Mouse (Mus musculus): ENCODE results near the gene Tnfrsf12a.

The Tnfrsf12a gene

GRCm38 (mm10) chr17:23677236-23677679 is at the start of gene Tnfrsf12a:
TSS of gene Tnfrsf12a (minus strand) at chr17:23677468.
- peak; percentile 63 for DNase-seq (ENCODE audit: low read depth, low spot score)

GRCm38 (mm10) chr17:23726758-23727142 is 49.5 kb upstream of the Tnfrsf12a start:
- DNase-seq (ENCODE audit: low read depth, low spot score) = peak; percentile 71

GRCm38 (mm10) chr17:23725999-23726757 is 48.9 kb upstream of the Tnfrsf12a start, which contains the start of gene Pkmyt1:
TSS of gene Pkmyt1 (plus strand) at chr17:23726336.
- peak; percentile 89 for DNase-seq (ENCODE audit: low read depth, low spot score)

DNA sequence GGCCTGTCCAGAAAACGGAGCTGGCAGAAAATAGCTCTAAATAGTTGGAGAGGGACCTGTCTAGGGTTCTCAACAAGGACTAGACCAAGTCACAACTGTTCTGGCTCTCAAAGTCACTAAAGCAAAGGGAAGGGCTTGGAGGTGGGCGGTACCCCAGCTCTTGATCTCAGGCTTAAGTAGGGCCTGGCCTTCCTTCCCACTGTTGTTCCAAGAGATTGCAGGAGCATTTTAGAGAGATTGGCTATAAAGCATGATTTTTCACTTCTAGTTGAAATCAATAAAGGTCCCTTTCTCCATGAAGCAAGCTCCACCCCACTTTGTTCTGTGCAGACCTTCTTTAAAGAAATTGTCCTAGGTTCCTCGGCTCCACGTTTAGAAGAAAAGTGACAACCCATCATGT is 48.2 kb upstream of the Tnfrsf12a start:
- no peak for DNase-seq (ENCODE audit: low read depth, low spot score)

GRCm38 (mm10) chr17:23722376-23723125 is 45.3 kb upstream of the Tnfrsf12a start, which contains the start of gene 1520401A03Rik:
TSS of gene 1520401A03Rik (minus strand) at chr17:23722783.
- DNase-seq (ENCODE audit: low read depth, low spot score) = no peak

- no peak for DNase-seq (ENCODE audit: low read depth, low spot score)
Measured at GRCm38 (mm10) chr17:23721886-23722285, 44.6 kb upstream of the Tnfrsf12a start.

DNA sequence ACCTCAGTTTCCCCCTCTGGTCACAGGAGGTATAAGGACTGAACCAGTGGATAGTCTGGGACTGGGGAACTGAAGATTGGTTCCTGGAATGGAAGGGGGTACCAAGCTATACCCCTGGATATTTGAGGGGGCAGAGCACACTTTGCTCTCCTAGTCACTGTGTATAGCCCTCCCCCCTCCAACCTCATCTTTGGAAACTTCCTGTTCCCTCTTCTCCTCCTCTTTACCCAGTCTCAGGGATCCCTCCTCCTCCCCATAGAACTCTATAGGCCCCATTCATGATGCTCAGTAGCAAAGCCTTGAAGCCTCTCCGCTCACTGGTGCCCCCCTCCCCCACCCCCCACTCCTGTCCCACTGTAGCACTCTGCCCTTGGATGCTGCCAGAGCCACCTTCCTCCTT is 42.2 kb upstream of the Tnfrsf12a start:
- no peak for DNase-seq (ENCODE audit: low read depth, low spot score)

DNA sequence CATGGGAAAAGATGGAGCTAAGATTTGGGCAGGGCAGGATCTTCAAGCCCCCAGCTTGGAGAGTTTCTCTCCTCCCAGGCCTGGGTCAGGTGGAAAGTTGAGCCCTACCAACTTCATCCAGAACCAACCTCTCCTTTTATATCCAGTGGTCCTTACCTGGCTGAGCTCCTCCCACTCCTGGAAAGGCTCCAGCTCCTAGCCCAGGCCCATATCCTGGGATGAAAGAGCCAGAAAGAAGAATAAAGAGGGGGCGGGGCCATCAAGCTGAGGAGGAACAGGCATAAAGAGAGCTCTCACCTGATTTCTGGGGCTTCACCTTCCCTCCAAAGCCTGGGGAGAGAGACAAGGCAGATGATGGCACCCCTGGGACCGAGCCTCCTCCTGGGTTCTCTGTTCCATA is 39.7 kb upstream of the Tnfrsf12a start:
- no peak for DNase-seq (ENCODE audit: low read depth, low spot score)

DNA sequence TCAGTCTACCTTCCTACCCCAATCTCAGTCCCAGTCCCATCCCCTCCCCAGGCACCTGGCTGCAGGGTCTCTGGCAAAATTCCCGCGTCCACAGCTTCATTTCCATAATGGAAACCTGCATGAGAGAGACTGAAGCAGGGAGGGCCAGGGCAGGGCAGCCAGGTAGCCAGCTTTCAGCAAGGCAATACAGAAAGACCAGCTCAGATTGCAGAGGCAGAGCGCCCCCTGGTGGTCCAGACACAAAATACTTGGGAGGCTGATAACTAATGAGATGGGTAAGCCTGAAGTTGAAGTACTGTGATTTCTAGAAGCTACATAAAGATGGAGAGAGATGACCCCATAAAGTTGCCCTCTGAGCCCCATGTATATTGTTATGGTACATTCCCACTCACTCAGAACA is 28.9 kb upstream of the Tnfrsf12a start:
- peak; percentile 61 for DNase-seq (ENCODE audit: low read depth, low spot score)

GRCm38 (mm10) chr17:23705525-23706104 is 28.3 kb upstream of the Tnfrsf12a start:
- no peak for DNase-seq (ENCODE audit: low read depth, low spot score)

GRCm38 (mm10) chr17:23704741-23705140 is 27.5 kb upstream of the Tnfrsf12a start:
- DNase-seq (ENCODE audit: low read depth, low spot score) = no peak

DNA sequence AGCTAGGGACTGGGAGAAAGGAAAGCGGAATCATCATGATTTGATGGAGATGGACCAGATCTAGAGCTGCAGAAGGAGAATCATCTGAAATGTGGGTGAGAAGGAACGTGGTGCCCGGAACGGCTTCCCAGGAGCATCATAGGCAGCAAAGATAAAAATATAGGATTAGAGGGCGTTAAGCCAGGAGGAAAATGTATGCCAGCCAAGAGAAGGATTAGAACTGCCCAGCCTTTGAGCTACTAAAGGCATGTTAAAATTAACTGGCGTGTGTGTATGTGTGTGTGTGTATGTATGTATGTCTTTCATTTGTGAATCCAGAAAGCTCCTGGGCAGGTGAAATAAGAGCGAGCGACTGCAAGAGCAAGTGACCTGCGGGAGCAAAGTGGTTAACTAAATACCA is 26.0 kb upstream of the Tnfrsf12a start:
- DNase-seq (ENCODE audit: low read depth, low spot score) = no peak

DNA sequence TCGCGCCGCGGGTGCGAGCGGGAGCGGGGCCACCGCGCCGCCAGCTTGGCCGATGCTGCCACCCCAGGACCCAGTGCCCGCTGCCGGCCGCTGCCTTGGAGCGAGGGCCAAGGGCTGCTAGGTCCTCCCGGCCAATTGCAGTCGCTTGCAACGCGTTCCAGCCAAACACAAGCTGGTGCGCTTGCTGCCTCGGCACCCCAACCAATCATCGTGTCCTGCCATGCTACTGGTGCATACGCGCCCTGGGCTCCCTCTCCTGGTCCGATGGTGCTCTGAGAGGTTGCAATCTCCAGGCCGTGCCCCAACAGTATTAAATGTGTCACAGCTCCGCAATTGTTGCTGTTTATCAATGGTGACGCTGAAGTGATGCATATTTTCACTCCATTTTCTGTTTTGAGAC is 22.8 kb upstream of the Tnfrsf12a start:
- DNase-seq (ENCODE audit: low read depth, low spot score) = peak; percentile 88

- DNase-seq (ENCODE audit: low read depth, low spot score) = peak; percentile 13
Measured at GRCm38 (mm10) chr17:23699131-23700077, 22.1 kb upstream of the Tnfrsf12a start.

GRCm38 (mm10) chr17:23695801-23696200 is 18.5 kb upstream of the Tnfrsf12a start:
- no peak for DNase-seq (ENCODE audit: low read depth, low spot score)

GRCm38 (mm10) chr17:23694491-23694890 is 17.2 kb upstream of the Tnfrsf12a start:
- no peak for DNase-seq (ENCODE audit: low read depth, low spot score)

- no peak for DNase-seq (ENCODE audit: low read depth, low spot score)
Measured at GRCm38 (mm10) chr17:23683856-23684672, 6.8 kb upstream of the Tnfrsf12a start, which contains the start of gene Cldn9. TSS of gene Cldn9 (minus strand) at chr17:23684026.

DNA sequence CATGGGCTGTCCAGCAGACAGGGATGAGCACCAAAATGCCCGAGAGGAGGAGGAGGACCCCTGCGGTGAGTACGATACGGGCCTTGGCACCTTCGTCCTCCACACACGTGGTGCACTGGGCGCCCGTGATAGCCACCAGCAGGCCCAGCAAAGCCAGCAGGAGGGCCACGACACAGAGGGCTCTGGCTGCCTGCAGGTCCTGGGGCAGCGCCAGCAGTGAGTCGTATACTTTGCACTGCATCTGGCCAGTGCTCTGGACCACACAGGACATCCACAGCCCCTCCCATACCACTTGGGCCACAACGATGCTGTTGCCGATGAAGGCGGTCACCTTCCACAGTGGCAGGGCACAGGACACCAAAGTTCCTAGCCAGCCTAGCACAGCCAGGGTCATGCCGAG is 6.0 kb upstream of the Tnfrsf12a start:
- no peak for DNase-seq (ENCODE audit: low read depth, low spot score)

DNA sequence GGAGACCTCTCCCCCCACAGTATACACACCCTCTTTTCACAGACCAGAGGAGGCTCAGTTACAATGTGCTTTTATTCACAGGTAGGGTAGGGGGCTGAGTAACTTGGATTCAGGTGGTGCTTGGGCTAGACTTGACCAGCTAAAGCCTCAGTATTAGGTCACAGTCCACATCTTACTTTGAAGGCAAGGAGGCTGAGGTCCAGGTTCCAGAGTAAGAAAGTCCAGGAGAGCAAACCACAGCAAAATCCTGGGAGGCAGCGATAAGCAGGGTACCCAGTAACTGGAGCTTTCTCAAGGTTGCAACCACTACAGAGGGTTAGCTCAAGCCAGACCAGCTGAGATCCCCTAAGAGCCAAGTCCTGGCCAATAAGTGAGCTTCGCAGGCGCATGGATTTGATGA is 5.3 kb upstream of the Tnfrsf12a start:
- DNase-seq (ENCODE audit: low read depth, low spot score) = no peak

DNA sequence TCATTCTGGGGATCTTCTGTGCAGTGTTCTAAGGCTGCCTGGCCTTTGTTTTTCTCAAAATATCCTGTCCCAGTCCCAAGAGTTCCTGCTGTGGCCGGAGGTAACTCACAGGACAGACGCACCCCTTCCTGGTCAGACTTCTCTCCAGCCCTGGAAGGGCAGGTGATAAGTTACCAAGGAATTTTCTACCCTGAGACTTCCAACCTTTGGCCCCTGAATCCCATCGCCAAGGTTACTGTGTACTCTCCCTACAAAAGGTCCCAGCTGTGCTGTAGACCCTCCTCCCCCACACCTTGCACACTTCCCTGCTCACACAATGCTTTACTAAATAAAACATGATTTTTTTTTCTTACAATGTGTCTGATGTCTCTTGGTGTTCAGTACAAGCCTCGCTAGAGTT is 4.8 kb upstream of the Tnfrsf12a start:
- DNase-seq (ENCODE audit: low read depth, low spot score) = no peak
